Mouse (Mus musculus) embryonic facial prominence, embryonic 11.5 days (tissue): Measurements from ENCODE around the gene Nbea. TPM values are rescaled to one million over a fixed set of nuclear protein-coding genes. Genes with fewer than 3 reads are reported as not detected.
A peak's percentile ranks its signal among the peaks of the same experiment; 100 is the strongest.

Experiments used
- ATAC-seq: fragments of 200-750 bp; cut with Nextera tagmentation; replicated peaks from 2 replicates; pipeline ENCODE4 v1.8.0; 2017; ENCODE audit warnings: low read depth; ENCODE audit not compliant: insufficient number of reproducible peaks, low FRiP score, low TSS enrichment
- DNase-seq: peaks from one replicate; pipeline ENCODE4 v3.0.0-alpha.2; 2015; ENCODE audit warnings: low spot score
- H3K27ac ChIP-seq: fragments of 300-500 bp; sonication (generic); replicated peaks from 2 replicates; pipeline ENCODE4 v1.5.1; 2014; ENCODE audit warnings: mild to moderate bottlenecking, low read depth, low read length, control low read depth
- H3K27me3 ChIP-seq: fragments of 300-500 bp; sonication (generic); 2 replicates; pipeline ENCODE4 v1.6.1; 2014; ENCODE audit warnings: mild to moderate bottlenecking, low read length, moderate library complexity, mixed read lengths; ENCODE audit not compliant: control insufficient read depth, insufficient read depth
- H3K36me3 ChIP-seq: fragments of 300-500 bp; sonication (generic); replicated peaks from 2 replicates; pipeline ENCODE4 v1.6.1; 2014; ENCODE audit warnings: low read depth, mild to moderate bottlenecking, low read length, moderate library complexity, mixed read lengths; ENCODE audit not compliant: control insufficient read depth, insufficient read depth
- H3K4me1 ChIP-seq: fragments of 300-500 bp; sonication (generic); 2 replicates; pipeline ENCODE4 v1.6.1; 2014; ENCODE audit warnings: low read length, mixed read lengths; ENCODE audit not compliant: control insufficient read depth, insufficient read depth
- H3K4me2 ChIP-seq: fragments of 300-500 bp; sonication (generic); 2 replicates; pipeline ENCODE4 v1.6.1; 2014; ENCODE audit warnings: low read depth, mild to moderate bottlenecking, control low read depth, low read length, moderate library complexity
- H3K4me3 ChIP-seq: fragments of 300-500 bp; sonication (generic); 2 replicates; pipeline ENCODE4 v1.5.1; 2014; ENCODE audit warnings: low read depth, low read length, control low read depth
- H3K9ac ChIP-seq: fragments of 300-500 bp; sonication (generic); replicated peaks from 2 replicates; pipeline ENCODE4 v1.6.1; 2014; ENCODE audit warnings: mild to moderate bottlenecking, control low read depth, low read length
- H3K9me3 ChIP-seq: fragments of 300-500 bp; sonication (generic); replicated peaks from 2 replicates; pipeline ENCODE4 v1.6.1; 2016; ENCODE audit warnings: mild to moderate bottlenecking, low read length, inconsistent platforms, mixed read lengths; ENCODE audit not compliant: control insufficient read depth
- WGBS: fragments of 180-500 bp; shearing (Covaris S2); extraction: QIAGEN DNeasy Blood & Tissue Kit; methylation state at CpG from one replicate; pipeline ENCODE4 v1.1.7; 2014; 5-methylcytosine and 5-hydroxymethylcytosine counted together
- polyA plus RNA-seq: library from polyadenylated mRNA; unstranded; fragments of >200 nt; fragmentation: Nextera tagmentation; extraction: Ambion mirVana; gene quantifications from 2 replicates; pipeline ENCODE4 v1.2.1, GENCODE M21; 2014

Gene Nbea
- polyA plus RNA-seq, 1 experiment from 2014 or later, result 22.6 TPM

GRCm38 (mm10) chr3:55768654-55769053 lies 414.8 kb downstream of the Nbea start:
- WGBS, result 93% methylated on average over 2 of the region's 2 CpGs
- Histone ChIP-seq H3K27me3 (no peaks in the 10 kb centered on the region), H3K9me3 (no peaks in the 10 kb centered on the region), H3K4me1 (no peaks in the 10 kb centered on the region), H3K4me2 (no peak overlapping the region), H3K4me3 (no peak overlapping the region), H3K9ac (no peak overlapping the region), H3K36me3 (no peaks in the 10 kb centered on the region), H3K27ac (no peak overlapping the region)
- DNase-seq (no peak), ATAC-seq (no peak)

DNA sequence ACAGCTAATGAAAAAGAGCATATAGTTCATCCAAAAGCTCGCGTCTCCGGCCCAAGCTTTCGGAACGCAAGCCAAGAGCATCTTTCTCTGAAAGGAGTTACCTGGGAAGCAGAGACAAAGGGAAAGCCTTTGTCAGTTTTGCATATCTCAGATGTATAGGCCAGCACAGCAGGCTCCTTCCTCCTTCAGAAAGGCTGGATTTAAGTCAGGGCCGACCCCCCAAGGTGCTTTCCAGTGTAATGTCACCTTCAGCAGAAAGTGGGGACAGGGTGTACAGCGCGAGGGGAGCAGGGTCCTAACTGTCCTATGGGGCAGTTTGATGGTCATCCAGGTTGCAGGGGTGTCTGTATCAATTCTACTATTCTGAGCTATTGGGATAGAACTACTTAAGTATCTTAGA lies 419.9 kb downstream of the Nbea start:
- no peaks in the 10 kb centered on the region for H3K9me3 ChIP-seq
- ATAC-seq (no peak), DNase-seq (no peak)
- H3K4me1 ChIP-seq, result no peaks in the 10 kb centered on the region
- no peak overlapping the region for H3K27ac ChIP-seq
- no peak overlapping the region for H3K4me3 ChIP-seq
- H3K9ac ChIP-seq, result no peak overlapping the region
- no peaks in the 10 kb centered on the region for H3K27me3 ChIP-seq
- no peaks in the 10 kb centered on the region for H3K36me3 ChIP-seq
- H3K4me2 ChIP-seq, result no peak overlapping the region
- 37% methylated on average over 8 of the region's 8 CpGs for WGBS

DNA sequence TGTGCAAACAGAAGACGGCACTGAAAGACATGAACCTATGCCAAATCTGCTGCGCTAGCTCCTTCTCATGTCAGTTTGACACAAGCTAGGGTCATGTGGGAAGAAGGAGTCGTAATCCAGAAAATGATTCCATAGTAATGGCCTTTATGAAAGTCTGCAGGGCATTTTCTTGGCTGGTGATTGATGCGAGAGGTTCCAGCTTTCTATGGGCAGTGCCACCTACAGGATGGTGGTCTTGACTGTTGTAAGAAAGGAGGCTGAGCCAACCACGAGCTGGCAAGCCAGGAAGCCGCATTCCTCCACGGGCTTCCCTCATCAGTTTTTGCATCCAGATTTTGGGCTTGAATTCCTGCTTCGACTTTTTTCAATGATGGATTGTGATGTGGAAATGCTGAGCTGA lies 425.2 kb downstream of the Nbea start:
- H3K4me2 ChIP-seq, result no peak overlapping the region
- H3K9me3 ChIP-seq, result no peaks in the 10 kb centered on the region
- no peak overlapping the region for H3K27ac ChIP-seq
- no peak overlapping the region for H3K4me3 ChIP-seq
- H3K36me3 ChIP-seq, result no peaks in the 10 kb centered on the region
- no peak for DNase-seq
- H3K27me3 ChIP-seq, result no peaks in the 10 kb centered on the region
- peaks cover 3% of the 10 kb centered on the region; the same call in 1 of the 2 replicates for H3K4me1 ChIP-seq
- no peak for ATAC-seq
- no peak overlapping the region for H3K9ac ChIP-seq
- 64% methylated on average over 8 of the region's 8 CpGs for WGBS

- Histone ChIP-seq H3K9me3 (no peaks in the 10 kb centered on the region), H3K36me3 (no peaks in the 10 kb centered on the region), H3K27me3 (no peaks in the 10 kb centered on the region), H3K4me1 (peaks cover 3% of the 10 kb centered on the region; the same call in 1 of the 2 replicates), H3K9ac (no peak overlapping the region), H3K4me2 (no peak overlapping the region), H3K4me3 (no peak overlapping the region), H3K27ac (no peak overlapping the region)
- DNase-seq (peak; percentile 37), ATAC-seq (peak; percentile 73)
- WGBS, result 59% methylated on average over 11 of the region's 11 CpGs
Observed at GRCm38 (mm10) chr3:55756602-55757190, 426.8 kb downstream of the Nbea start.

- Histone ChIP-seq H3K4me3 (no peak overlapping the region), H3K4me1 (peaks cover 3% of the 10 kb centered on the region; the same call in 1 of the 2 replicates), H3K36me3 (no peaks in the 10 kb centered on the region), H3K9me3 (no peaks in the 10 kb centered on the region), H3K4me2 (no peak overlapping the region), H3K27ac (no peak overlapping the region), H3K9ac (no peak overlapping the region), H3K27me3 (no peaks in the 10 kb centered on the region)
- 21% methylated on average over 11 of the region's 11 CpGs for WGBS
- ATAC-seq (peak; percentile 77), DNase-seq (peak; percentile 44)
Observed at GRCm38 (mm10) chr3:55755805-55756601, 427.5 kb downstream of the Nbea start.

GRCm38 (mm10) chr3:55754981-55755608 lies 428.4 kb downstream of the Nbea start:
- 80% methylated on average over 6 of the region's 6 CpGs for WGBS
- no peak overlapping the region for H3K27ac ChIP-seq

GRCm38 (mm10) chr3:55753872-55754271 lies 429.6 kb downstream of the Nbea start:
- ATAC-seq, result no peak
- H3K4me1 ChIP-seq, result peaks cover 3% of the 10 kb centered on the region; the same call in 1 of the 2 replicates

More at GRCm38 (mm10) chr3:55754981-55755608, 428.4 kb downstream of the Nbea start:
- H3K4me3 ChIP-seq, result no peak overlapping the region
- DNase-seq, result no peak
- no peak overlapping the region for H3K4me2 ChIP-seq
- H3K9ac ChIP-seq, result no peak overlapping the region
- H3K4me1 ChIP-seq, result peaks cover 3% of the 10 kb centered on the region; the same call in 1 of the 2 replicates
- no peaks in the 10 kb centered on the region for H3K27me3 ChIP-seq
- no peak for ATAC-seq
- no peaks in the 10 kb centered on the region for H3K36me3 ChIP-seq
- no peaks in the 10 kb centered on the region for H3K9me3 ChIP-seq

GRCm38 (mm10) chr3:55752558-55752957 lies 430.9 kb downstream of the Nbea start:
- Histone ChIP-seq H3K4me3 (no peak overlapping the region), H3K27ac (no peak overlapping the region), H3K4me1 (peaks cover 3% of the 10 kb centered on the region; the same call in 1 of the 2 replicates)

More at GRCm38 (mm10) chr3:55753872-55754271, 429.6 kb downstream of the Nbea start:
- Histone ChIP-seq H3K4me3 (no peak overlapping the region), H3K4me2 (no peak overlapping the region), H3K27ac (no peak overlapping the region), H3K36me3 (no peaks in the 10 kb centered on the region), H3K27me3 (no peaks in the 10 kb centered on the region), H3K9ac (no peak overlapping the region), H3K9me3 (no peaks in the 10 kb centered on the region)
- 90% methylated on average over 6 of the region's 6 CpGs for WGBS
- DNase-seq, result no peak

More at GRCm38 (mm10) chr3:55752558-55752957, 430.9 kb downstream of the Nbea start:
- ATAC-seq, result no peak
- Histone ChIP-seq H3K9me3 (no peaks in the 10 kb centered on the region), H3K9ac (no peak overlapping the region), H3K4me2 (no peak overlapping the region), H3K36me3 (no peaks in the 10 kb centered on the region), H3K27me3 (no peaks in the 10 kb centered on the region)
- no peak for DNase-seq
- WGBS, result 79% methylated on average over 4 of the region's 4 CpGs
